Mouse (Mus musculus): Measurements from ENCODE around the gene Nom1.

DNA sequence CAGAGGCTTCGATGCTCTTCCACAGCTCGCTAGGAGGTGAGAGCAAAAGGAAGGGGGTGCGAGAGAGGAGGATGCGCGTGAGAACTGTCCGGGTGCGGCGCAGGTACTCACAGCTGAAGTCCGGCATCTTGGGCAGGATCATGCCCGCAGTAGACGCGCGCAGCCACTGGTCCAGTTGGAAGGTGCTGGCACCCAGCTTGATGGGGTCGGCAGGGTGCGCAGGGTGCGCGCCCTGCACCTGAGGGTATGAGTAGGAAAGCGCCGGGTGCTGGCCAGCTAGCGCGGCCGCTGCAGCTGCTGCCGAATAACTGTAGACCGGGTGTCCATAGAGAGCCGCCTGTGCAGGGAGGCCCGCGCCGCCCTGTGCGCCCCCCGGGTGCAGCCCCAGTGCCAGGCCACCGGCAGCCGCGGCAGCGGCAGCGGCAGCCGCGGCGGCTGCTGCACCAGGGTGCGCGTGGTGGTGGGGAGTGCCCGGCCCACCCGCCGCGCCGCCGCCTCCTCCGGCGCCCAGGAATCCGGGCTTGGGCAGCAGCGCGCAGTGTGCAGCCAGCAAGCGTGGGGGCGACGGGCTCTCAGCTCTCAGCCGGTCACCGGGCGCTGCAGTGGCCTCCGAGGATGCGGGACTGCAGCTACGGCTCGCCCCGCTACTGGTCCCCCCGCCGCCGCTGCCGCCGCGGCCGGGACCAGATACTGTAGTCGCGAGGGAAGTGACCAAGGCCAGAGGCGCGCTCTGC is 43.2 kb downstream of the Nom1 start:
- no peak for TF ChIP-seq GATA1 (IDR thresholded peaks at IDR 0.05; ENCODE audit: borderline replicate concordance, low read length)
- no peak for TF ChIP-seq FLI1 (IDR thresholded peaks at IDR 0.05; ENCODE audit: low read length)
